Mouse (Mus musculus): Measurements from ENCODE around the gene Kif5c. TPM values are rescaled to one million over a fixed set of nuclear protein-coding genes. Genes with fewer than 3 reads are reported as not detected.

Gene Kif5c
- total RNA-seq, 1 experiment from 2014 or later: 8.1 TPM

DNA sequence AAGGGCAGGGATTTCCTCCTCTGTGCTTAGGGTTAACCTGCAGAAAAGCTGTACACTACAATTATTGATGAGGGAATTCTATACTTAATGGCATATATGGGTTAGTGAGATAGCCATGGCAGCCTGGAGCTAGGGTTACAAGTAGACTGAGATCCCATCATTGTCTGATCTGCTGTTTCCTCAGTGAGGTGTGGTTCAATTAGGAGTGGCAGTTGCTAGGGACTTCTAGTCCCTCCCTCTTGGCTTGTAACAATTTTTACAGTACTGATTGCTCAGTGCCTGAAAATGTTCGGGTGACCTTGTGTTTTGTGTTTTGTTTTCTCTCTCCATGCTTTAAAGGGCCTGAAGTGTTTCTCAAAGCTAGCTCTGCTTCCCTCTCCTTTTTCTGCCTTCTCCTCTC lies 2.1 kb downstream of the Kif5c start:
- DNase-seq: no peak

DNA sequence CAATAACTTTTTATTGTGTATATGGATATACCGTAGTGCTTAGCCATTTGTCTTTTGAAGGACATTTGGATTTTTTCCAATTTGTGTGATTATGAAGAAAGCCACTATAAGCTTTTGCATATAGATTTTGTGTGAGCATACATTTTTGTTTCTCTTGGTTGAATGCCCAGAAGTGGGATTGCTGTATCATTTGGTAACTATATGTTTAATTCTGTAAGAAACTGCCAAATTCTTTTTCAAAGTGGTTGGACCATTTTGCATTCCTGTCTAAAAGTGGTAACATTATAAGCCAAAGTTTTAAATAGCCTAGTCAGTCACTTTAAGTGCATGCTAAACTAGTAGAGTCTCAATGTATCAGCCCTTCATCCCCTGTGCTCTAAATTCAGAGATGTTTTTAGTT lies 6.5 kb downstream of the Kif5c start:
- no peak for DNase-seq

DNA sequence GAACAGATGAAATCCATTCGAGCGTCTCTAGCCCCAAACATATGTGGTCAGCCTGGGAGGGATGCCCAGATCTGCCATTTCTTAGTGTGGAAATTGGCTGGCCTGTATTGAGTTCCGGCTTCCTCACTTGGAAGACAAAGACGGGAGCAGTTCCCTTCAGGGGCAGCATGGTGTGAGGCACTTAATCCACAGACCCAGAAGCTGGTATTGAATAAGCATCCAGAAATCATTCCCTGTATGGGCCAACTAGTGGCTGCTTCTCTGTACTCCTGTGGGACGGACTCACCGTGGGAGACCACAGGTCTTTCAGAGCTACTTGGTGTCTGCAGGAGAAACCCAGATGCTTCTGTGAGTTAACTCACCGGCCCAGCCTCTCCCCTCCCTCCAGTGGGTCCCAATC lies 8.5 kb downstream of the Kif5c start:
- no peak for DNase-seq

DNA sequence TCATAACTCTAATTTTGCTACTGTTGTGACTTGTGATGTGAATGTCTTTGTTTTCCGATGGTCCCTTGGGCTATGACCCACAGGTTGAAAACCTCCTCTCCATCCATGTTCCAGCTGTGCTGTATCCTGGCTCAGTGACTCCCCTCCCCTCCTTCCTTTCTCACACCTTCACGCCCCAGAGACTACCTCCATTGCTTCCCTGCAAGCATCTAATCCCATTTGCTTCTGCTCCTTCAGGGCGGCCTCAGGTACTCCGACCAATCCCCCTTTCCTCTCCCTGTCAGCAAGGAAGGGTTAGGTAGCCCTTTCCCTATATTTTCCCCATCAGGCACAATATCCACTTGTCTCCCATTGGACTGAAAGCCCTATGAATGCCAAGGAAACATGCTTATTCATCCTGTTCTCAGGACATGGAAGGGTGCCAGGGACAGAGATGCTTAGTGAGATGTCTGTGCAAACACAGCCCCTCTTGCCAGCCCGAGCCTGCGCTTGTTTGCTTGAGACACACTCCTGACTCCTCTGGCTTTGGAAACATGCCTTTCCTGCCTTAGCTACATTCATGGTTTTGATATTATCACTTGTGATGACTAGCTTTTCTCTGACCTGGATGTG lies 9.1 kb downstream of the Kif5c start:
- DNase-seq: no peak

DNA sequence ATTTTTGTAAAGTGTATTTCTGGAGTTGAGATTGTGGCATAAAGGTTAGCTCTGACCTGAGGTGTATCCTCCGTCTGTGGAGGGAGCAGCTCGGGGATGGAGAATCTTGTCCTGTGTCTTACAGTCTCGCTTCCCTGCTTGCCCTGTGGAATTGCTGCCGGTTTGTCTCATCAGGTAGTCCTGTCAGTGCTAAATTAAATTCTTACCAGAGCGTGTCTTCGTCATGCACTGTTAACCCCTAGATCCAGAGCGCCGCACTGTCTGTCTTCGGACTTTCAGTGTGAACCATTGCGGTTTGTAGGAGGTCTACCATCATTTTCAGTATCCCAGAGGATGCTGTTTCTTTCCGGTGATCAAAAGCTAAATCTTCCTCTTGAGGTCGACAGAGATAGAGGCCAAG lies 10.1 kb downstream of the Kif5c start:
- DNase-seq: no peak

DNA sequence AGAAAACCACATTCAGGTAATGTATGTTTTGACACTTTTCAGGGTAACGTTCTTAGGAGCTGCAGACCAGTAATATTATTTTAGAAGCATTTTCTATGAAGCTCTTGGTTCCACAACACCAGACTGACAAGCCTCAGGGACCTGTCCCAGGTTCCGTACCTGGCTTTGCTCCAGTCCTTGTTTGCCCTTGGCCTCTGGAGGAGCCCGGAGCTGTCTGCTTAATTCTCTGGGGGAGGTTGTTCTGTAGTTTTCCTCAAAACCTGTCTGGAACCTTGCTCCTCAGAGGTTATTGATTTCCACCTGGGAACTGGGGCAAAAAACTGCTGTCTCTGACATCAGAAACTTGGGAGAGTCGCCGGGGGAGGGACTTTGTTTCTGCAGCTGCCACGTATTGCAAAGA lies 11.5 kb downstream of the Kif5c start:
- DNase-seq: no peak

DNA sequence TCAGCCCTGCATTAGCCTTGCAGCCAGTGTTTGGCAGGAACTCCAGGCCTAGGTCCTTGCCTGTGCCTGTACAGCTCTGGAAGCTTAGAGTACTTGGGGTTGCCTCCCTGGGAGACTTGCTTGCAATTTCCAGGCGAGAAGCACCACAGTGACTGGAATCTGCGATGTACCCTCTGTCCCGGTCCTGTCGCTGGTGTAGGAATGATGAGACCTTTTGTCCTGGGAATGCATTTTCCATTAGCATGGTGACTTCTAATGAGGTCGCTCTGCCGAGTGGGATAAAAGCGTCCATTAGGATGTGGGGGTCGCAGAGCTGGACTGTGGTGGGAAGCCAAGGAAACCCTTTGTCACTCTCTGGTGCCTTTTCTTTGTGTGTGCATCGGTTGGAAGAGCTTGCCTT lies 14.1 kb downstream of the Kif5c start:
- no peak for DNase-seq

DNA sequence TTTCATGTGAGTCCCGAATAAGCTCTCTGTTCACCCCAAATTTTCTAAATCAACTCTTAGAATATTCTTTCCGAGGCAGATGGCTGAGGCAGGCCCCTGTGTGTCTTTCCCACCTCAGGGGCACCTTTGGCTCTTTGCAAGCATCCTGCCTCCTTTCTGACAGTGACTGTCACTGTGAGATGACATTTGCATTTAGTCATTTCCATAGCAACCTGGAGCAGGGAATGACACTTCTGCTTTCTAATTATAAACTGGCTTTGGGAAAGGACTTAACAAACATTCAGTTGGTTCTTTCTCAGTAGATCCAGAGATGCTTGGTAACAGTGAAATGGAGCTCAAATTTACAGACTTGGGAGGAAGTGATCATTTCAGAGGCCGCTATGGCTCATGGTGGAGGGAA lies 23.7 kb downstream of the Kif5c start:
- DNase-seq: no peak

DNA sequence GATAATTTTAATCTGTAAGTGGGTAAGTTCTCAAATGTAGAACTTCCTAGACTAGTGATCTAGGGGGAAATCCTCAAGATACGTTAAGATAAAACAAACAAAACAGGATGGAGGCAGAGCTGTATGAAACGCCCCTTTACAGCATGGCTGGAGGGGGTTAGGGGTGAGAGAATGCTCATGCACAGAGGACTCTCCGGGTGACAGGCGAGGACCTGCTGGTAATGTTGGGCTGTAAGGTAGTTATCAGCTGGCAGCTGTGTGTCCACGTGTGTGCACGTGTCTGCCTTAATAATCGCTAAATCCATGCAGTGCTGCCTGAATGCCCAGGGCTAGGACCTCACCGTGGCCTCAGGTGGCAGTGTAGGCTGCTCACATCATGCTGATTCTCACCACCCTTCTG lies 24.7 kb downstream of the Kif5c start:
- DNase-seq: no peak

DNA sequence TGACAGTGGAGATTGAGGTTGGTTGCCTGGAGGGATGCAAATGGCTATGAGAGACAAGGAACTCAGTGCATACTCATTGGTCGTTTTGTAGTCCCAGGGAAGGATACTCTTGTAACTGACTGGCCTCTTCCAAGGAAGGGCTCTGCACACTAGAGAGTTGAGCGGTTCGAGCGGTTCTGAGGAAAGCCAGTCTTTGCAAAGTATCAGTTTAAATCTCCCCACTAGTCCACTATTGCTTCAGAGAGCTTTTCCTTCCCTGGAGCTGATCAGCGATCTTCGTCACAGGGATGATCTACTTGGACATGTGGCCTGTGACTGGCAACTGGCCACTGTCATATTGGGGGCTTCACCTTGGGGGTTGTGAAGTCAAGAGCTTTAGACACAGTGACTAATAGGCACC lies 28.5 kb downstream of the Kif5c start:
- no peak for DNase-seq

DNA sequence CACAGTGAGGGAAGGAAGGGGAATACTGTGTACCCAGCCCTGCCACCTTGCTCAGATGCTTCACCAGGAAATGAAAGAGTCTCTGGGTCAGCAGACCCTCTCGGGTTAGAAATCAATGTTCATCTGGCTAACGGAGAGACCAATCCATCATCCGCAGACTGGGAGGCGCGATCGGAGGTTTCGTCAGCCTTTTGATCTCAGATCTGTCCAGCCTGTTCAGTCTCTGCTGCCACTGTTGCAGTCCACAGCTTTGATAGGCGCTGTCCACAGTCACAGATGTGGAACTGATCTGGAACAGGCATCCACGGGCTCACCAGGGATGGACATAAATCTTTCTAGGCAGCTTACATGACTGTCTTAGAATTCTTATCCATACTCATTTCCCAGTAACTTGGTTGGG lies 29.2 kb downstream of the Kif5c start:
- DNase-seq: no peak

DNA sequence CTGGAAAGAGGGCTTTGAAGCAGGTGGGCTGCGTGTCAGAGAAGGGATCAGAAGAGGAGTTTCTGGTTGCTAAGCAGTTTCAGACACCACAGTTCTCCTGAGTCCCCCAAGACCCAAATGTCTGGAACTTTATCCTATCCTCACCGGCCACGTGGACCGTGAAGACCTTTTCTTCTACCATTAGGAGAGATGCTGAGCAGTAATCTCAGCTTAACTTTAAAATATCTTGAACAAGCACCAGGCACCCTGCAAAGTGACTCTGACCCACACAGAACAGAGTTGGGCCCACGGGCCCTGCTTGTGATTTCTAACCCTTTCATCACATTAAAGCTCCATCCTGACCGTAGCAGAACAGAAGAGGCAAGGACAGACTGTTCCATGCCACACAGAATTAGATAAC lies 29.7 kb downstream of the Kif5c start:
- no peak for DNase-seq

DNA sequence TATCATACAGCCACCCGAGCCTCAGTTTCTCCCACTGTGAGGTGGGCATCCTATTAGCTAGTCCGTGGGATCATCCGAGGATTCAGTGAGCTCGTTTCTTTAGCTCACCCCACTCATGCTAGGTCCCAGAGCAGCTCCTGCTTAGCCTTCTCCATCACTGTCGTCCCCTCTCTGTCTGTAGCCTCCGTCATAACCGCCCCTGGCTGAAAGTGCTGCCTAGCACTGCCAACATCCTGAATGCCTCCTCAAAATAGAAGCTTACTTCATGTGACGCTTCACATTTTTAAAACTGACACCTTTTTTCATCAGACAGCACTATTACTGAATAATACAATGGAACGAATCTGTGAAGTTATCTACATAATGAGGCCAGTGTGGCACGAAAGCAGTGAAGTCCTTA lies 30.1 kb downstream of the Kif5c start:
- no peak for DNase-seq

DNA sequence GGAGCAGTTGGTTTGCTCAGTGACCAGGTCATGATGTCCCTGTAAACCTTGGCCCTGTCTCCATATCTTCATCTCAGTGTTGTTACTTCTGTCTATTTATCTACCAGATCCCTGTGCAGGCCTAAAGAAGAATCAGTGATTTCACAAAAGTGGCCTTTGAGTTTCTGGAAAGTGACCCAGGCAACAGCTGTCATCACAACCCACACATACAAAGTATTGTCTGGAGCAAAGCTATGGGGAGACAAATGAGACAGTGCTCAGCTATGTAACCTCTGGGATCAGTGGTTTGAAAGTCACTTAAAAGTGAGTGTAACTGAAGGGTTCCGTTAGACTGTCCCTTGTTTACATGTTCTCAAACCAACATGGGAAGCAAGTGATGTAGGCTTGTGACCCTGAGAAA lies 32.6 kb downstream of the Kif5c start:
- DNase-seq: no peak

DNA sequence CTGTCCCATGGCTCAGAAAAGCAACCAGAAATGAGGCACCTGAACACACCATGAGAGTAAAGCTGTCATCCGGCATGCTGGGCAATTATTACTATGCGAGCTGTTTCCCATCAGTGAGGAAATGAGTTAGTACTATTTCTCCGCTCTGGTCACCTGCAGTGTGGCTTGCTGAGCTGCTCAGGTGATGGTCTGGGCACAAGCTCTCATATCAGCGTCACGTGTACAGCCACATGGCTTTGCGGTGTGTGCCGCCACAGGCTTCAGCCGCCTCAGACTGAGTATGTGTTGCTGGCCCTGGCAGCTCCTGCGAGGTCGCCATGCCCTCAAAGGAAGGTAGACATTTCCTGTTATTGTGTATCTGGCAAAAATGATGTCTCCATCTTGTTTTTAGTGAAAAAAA lies 35.5 kb downstream of the Kif5c start:
- no peak for DNase-seq

DNA sequence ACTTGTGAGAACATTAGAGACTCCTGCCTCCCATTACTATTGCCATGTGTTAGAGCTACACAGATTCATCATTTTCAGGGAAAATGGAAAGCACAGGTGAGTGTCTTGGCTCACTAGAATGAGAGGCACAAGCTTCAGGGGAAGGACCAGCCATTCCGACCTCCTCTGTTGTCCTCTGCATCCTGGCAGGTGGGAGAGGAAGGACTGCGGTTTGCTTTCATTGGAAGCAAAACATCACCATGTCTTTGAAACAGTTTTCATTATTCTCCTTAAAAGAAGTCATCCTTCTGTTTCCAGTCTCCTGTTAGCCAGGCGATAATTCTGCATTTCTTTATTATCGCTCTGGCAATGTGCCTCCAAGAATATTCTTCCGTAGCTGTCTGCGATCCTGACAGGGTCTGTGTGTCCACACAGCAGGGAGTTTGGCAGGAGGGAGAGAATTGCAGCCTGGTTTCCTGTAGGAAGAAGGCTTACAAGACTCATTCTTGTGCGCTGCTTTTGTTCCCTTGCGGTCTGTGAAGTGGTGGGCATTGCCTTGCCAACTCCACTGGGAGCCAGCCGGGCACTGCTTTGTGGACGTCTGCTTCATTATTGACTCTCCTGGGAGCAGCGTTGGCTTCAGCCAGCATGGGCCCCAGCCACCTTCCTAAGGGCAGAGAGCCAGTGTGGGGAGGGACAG lies 36.2 kb downstream of the Kif5c start:
- DNase-seq: no peak

DNA sequence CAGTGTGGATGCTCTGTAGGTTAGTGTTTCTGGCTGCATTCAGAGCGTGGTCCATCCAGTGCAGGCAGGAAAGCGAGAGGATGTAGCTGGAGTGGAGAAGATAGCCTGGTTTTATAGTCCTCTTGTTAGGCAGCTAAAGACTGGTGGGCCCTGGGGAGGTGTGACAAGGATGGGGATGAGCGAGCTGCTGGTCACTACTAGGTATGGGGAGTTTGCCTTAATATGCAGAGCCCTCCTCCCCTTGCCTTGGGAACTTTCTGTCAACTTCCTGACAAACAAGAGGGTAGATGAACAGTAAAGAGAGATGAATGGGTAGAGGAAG lies 36.7 kb downstream of the Kif5c start:
- no peak for DNase-seq

DNA sequence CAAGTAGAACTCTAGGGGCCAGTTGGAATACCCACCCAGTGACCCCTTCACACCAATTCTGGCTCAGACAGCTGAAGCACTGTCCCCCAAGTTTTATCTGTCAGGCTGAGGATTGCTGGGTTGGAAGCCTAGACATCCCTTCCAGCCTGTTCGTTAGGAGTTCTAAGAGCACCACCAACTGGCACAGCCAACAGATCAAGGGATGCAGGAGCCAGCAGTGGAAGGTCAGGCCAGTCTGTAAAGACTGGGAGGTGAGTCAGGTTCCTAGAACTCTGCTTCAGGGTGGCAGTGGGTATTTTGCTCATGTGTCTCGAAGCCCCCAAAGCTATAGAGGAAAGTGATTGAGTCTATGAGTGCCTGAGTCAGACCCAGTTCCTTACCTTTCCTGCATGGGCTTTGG lies 37.9 kb downstream of the Kif5c start:
- DNase-seq: no peak

DNA sequence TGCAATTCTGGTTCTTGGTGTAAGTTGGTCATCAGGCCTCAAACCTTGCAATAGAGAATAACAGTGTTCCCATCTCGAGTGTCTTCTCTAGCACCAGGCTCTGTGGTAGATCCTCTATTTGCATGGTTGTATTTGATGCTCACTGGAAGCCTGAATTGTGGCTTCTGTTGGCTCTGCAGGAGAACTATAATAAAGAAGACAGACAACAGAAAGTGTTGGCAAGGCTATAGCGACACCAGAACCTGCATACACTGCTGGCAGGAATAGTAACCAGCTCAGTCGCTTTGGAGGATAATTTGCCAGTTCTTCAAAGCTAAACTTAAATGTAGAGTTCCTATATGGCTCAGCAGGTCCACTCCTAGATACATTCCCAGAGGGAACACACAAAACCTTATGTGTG lies 38.6 kb downstream of the Kif5c start:
- no peak for DNase-seq

DNA sequence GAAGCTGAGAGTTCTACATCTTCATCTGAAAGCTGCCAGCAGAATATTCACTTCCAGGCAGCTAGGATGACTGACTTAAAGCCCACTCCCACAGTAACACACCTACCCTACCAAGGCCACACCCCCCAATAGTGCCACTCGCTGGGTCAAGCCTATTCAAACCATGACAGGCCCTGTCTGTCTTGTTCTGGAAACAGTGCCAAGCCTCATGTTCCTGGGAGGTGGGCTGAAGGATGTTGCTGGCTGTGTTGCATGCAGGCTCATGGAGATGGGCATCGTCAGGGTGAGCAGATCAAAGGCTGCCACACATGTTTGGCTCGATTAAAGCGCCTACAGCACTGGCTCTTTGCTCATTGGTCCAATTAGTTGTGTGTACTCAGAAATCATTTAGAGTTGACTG lies 39.9 kb downstream of the Kif5c start:
- no peak for DNase-seq

DNA sequence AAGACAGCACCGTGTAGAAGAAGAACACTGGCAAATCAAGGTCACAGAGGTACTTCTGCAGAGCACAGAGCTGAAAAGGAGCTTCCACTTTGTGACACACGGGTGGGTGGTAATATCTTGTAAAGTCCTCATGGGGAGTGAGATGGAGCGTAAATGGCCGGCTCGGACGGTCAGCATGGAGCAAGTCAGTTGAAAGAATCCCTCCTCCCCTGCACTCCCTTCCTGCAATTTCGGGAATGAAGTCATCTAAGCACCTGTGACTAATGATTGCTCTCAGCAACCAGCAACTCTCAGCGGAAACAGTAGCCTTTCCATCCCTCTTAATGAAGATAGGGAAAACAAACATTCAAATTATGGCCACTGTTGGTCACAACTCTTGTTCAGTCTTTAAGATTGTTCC lies 40.9 kb downstream of the Kif5c start:
- DNase-seq: no peak

DNA sequence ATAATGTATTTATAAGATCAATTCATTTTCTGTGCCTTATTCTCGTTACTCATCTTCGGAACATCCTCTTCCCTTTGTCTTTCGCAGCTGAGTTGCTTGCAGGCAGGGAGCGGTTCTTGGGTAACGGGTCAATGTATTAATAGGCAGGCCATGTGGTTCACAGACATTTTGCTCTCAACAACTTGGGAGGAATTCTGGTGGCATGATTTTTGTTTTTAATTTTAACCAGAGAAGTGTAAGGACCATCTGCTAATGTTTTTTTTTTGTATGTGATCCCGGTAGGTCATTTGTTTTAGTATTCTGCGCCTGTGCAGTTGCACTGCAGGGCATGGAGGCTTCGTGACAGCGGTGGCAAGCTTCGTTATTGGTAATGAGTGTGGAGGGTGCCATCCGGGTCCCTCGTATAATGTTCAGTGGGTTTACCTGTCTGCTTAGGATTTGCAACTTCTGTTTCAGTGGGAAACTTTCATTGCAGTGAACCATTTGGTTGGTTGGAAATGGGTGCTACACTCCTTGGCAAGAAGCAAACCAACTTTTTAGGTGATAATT lies 41.4 kb downstream of the Kif5c start:
- DNase-seq: no peak

DNA sequence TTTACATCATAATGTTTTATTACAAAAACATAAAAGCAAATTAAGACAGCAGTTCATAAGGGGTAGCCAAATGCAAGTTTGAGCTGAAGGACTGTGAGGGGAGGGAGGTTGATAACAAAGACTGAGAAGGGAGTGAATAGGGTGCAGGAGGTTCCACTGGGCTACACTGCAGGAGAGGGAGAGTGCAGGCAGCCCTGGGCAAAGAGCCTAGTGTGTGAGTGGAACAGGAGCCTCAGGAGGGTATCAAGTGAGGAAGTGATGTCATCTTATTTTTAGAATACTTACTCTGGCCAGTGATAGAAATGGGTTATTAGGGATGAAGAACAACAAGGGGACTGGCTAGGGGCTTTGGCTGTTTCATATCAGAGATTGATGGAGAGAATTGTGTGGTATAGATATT lies 42.2 kb downstream of the Kif5c start:
- no peak for DNase-seq

DNA sequence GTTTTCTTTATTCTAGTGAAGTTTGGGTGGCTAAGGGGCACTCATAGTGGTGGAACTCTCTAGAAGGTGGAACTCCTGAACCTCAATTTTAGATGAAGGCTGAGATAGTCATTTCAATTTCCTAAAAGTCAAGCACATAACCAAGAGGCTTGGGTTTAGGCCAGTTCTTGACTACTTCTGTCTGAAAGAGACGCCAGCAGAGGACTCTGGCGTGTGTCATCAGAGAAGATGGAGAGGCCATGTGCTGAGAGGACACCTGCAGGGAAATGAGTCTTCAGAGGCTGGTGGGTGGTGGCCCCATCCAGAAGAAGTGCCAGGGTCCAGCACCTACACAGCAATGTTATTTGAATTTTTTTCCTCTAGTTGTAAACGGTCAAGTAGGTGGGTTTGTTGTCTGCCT lies 42.8 kb downstream of the Kif5c start:
- no peak for DNase-seq
